Mouse (Mus musculus): Measurements from ENCODE around the gene Rrnad1. TPM values are rescaled to one million over a fixed set of nuclear protein-coding genes. Genes with fewer than 3 reads are reported as not detected.
"Not testable (repeated sequence)": the region's sequence is repeated elsewhere in the genome, so short reads cannot be mapped to it uniquely, and the experiment has no call there.

Rrnad1 gene
- polyA plus RNA-seq, 1 experiment from 2014 or later, result 21.1 TPM

DNA sequence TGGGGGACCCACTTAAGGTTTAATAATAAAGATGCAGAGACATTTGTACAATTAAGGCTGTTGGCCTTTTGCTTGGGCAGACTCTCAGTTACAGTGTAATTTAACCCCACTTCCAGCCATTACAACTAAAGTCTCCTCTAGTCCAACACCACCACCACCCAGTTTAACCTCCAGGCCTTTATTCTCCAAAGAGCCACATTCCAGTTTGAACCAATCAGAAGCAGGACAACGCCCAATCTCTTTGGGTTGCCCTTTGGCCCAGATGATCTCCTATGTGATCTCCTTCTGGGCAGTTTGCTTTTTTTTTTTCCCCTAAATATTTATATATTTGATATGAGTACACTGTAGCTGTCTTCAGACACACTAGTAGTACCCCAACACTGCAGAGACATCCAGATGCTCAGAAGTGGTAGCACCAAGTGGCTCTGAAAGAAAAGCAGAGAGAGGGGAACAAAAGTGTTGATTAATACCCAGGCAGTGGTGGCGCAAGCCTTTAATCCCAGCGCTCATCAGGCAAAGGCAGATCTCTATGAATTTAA is 37.1 kb downstream of the Rrnad1 start:
- 75% methylated on average over 3 of the region's 3 CpGs for WGBS
- no peak for ATAC-seq (ENCODE audit: insufficient number of reproducible peaks, insufficient read depth, low FRiP score, low TSS enrichment, low read depth)
- Histone ChIP-seq H3K9ac (no peak overlapping the region), H3K4me2 (no peak overlapping the region), H3K4me3 (no peak overlapping the region), H3K36me3 (no peaks in the 10 kb centered on the region), H3K27me3 (no peaks in the 10 kb centered on the region), H3K4me1 (no peaks in the 10 kb centered on the region), H3K9me3 (no peaks in the 10 kb centered on the region), H3K27ac (no peak overlapping the region)

GRCm38 (mm10) chr3:87891481-87891880 is 39.0 kb downstream of the Rrnad1 start:
- H3K27ac ChIP-seq, result no peak overlapping the region
- peaks cover 2% of the 10 kb centered on the region; the same call in 1 of the 2 replicates for H3K4me1 ChIP-seq
- H3K9ac ChIP-seq, result no peak overlapping the region
- H3K4me2 ChIP-seq, result no peak overlapping the region
- WGBS, result 51% methylated on average over 3 of the region's 3 CpGs
- H3K9me3 ChIP-seq, result no peaks in the 10 kb centered on the region
- no peaks in the 10 kb centered on the region for H3K27me3 ChIP-seq
- ATAC-seq (ENCODE audit: insufficient number of reproducible peaks, insufficient read depth, low FRiP score, low TSS enrichment, low read depth), result no peak
- H3K36me3 ChIP-seq, result no peaks in the 10 kb centered on the region
- no peak overlapping the region for H3K4me3 ChIP-seq

- not testable (repeated sequence) for ATAC-seq (ENCODE audit: insufficient number of reproducible peaks, insufficient read depth, low FRiP score, low TSS enrichment, low read depth); H3K27ac ChIP-seq
- WGBS, result 79% methylated on average over 4 of the region's 4 CpGs
Observed at GRCm38 (mm10) chr3:87887400-87887799, 43.1 kb downstream of the Rrnad1 start.

GRCm38 (mm10) chr3:87886416-87886815 is 44.1 kb downstream of the Rrnad1 start:
- 87% methylated on average over 6 of the region's 6 CpGs for WGBS
- no peaks in the 10 kb centered on the region for H3K27me3 ChIP-seq
- peak overlapping the region; percentile 99 for H3K4me3 ChIP-seq
- no peak for ATAC-seq (ENCODE audit: insufficient number of reproducible peaks, insufficient read depth, low FRiP score, low TSS enrichment, low read depth)
- 0 out of 2 replicates have a peak, but pooled peaks cover under 1% of the 10 kb centered on the region for H3K36me3 ChIP-seq
- peak overlapping the region; percentile 58 for H3K4me2 ChIP-seq
- no peaks in the 10 kb centered on the region for H3K9me3 ChIP-seq
- no peak overlapping the region for H3K9ac ChIP-seq
- H3K4me1 ChIP-seq, result peaks cover 22% of the 10 kb centered on the region
- no peak overlapping the region for H3K27ac ChIP-seq

More at GRCm38 (mm10) chr3:87887400-87887799, 43.1 kb downstream of the Rrnad1 start:
- H3K4me1 ChIP-seq, result peaks cover 22% of the 10 kb centered on the region
- H3K9me3 ChIP-seq, H3K36me3 ChIP-seq, H3K4me3 ChIP-seq, H3K27me3 ChIP-seq, H3K4me2 ChIP-seq, H3K9ac ChIP-seq: not testable (repeated sequence)

DNA sequence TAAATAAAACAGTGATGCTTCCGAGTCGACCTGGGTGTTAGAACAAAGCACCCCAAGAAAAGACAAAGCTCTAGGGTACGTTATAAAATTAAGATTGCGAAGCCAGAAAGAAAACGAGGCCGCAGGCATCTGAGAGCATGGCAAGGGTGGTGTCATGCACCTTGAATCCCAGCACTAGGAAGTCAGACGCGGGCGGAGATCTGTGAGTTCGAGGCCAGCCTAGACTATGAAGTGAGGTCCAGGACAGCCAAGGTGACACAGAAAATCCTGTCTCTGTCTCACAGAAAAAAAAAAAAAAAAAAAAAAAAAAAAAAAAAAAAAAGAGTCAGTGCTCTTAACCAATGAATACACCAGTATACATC is 44.5 kb downstream of the Rrnad1 start:
- no peak overlapping the region for H3K27ac ChIP-seq
- H3K9me3 ChIP-seq, result no peaks in the 10 kb centered on the region
- peak overlapping the region; percentile 58 for H3K4me2 ChIP-seq
- H3K4me1 ChIP-seq, result peaks cover 22% of the 10 kb centered on the region
- ATAC-seq (ENCODE audit: insufficient number of reproducible peaks, insufficient read depth, low FRiP score, low TSS enrichment, low read depth), result no peak
- WGBS, result 7% methylated on average over 10 of the region's 10 CpGs
- H3K36me3 ChIP-seq, result 0 out of 2 replicates have a peak, but pooled peaks cover 4% of the 10 kb centered on the region
- peak overlapping the region; percentile 68 for H3K9ac ChIP-seq
- H3K27me3 ChIP-seq, result no peaks in the 10 kb centered on the region
- peak overlapping the region; percentile 99 for H3K4me3 ChIP-seq

DNA sequence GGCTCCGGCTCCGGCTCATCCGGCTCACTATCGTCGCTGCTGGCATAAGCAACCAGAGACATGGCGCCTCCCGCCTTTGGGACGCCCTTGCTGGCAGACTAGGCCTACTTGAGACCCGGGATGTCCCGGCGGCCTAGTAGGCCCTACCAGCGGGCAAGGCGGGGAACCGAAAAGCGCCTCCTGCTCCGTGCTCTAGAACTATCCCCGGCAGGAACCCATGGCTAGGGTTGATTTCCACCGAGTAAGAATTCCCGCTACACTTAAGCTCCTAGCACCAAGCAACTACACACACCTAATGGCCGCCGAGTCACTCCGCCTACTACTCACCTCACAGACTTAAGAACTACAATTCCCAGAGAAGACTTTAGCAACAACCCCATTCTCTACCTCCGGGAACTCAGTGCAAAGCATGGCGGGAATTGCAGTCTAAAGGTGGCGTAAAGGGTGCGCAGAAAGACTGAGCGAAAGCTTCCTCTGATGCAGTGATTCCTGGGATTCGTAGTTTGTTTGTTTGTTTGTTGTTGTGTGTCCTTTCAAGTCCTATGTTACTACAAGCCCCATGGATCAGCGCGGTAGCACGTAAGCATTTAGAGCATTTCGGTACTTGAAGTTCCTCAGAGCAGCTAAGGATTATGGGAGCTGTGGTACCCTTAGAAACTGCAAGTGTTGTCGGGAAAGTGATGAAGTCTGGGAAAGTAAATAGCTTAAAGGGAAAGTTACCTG is 45.1 kb downstream of the Rrnad1 start, which contains the start of gene Prcc:
TSS of gene Prcc (minus strand) at position 328 of the 723 bp plus-strand sequence.
- H3K9ac ChIP-seq, result peak within 1 kb of the TSS; percentile 97
- H3K36me3 ChIP-seq, result peaks cover 7% of the 10 kb centered on the region
- no peaks in the 10 kb centered on the region for H3K27me3 ChIP-seq
- peak within 1 kb of the TSS; percentile 93 for H3K4me2 ChIP-seq
- peak; percentile 95 for ATAC-seq (ENCODE audit: insufficient number of reproducible peaks, insufficient read depth, low FRiP score, low TSS enrichment, low read depth)
- H3K27ac ChIP-seq, result peak within 1 kb of the TSS; percentile 90
- WGBS, result under 1% methylated on average over 33 of the region's 33 CpGs
- H3K4me1 ChIP-seq, result peaks cover 22% of the 10 kb centered on the region
- no peaks in the 10 kb centered on the region for H3K9me3 ChIP-seq
- peak within 1 kb of the TSS; percentile 99 for H3K4me3 ChIP-seq

GRCm38 (mm10) chr3:87884708-87885251 is 45.7 kb downstream of the Rrnad1 start:
- Histone ChIP-seq H3K36me3 (peaks cover 13% of the 10 kb centered on the region), H3K4me2 (peak overlapping the region; percentile 93), H3K27me3 (no peaks in the 10 kb centered on the region), H3K9me3 (no peaks in the 10 kb centered on the region), H3K27ac (peak overlapping the region; percentile 90), H3K4me1 (peaks cover 22% of the 10 kb centered on the region), H3K4me3 (peak overlapping the region; percentile 99), H3K9ac (peak overlapping the region; percentile 97)
- 0% methylated on average over 27 of the region's 28 CpGs for WGBS
- ATAC-seq (ENCODE audit: insufficient number of reproducible peaks, insufficient read depth, low FRiP score, low TSS enrichment, low read depth), result peak; percentile 15; the same call in 1 of the 2 replicates

- H3K4me1 ChIP-seq, result peaks cover 22% of the 10 kb centered on the region
- peak overlapping the region; percentile 90; the same call in 1 of the 2 replicates for H3K27ac ChIP-seq
- no peaks in the 10 kb centered on the region for H3K9me3 ChIP-seq
- WGBS, result 3% methylated on average over 3 of the region's 3 CpGs
- peak overlapping the region; percentile 97 for H3K9ac ChIP-seq
- peak overlapping the region; percentile 99 for H3K4me3 ChIP-seq
- no peak for ATAC-seq (ENCODE audit: insufficient number of reproducible peaks, insufficient read depth, low FRiP score, low TSS enrichment, low read depth)
- H3K36me3 ChIP-seq, result peaks cover 17% of the 10 kb centered on the region
- H3K4me2 ChIP-seq, result peak overlapping the region; percentile 93
- H3K27me3 ChIP-seq, result no peaks in the 10 kb centered on the region
Observed at GRCm38 (mm10) chr3:87884291-87884690, 46.2 kb downstream of the Rrnad1 start.

DNA sequence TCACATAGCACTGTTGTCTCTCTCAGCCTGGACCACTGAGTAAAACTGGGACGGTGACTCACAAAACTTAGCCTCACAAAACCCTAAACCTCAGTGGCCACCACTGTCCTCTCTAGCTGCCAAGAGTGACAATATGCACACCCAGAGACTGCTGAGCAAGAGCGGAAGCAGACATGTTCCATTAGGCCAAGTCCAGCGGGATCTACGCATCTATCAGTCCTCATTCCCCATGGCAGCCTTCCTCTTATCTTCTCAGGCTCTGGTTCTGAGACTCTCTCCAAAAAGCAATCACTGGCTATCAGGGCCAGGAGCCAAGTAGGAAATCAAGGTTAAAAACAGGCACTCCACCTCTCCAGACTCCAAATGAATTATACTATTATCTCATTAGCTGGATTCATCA is 52.8 kb downstream of the Rrnad1 start:
- no peak overlapping the region for H3K4me3 ChIP-seq
- no peak overlapping the region for H3K4me2 ChIP-seq
- H3K27me3 ChIP-seq, result no peaks in the 10 kb centered on the region
- H3K4me1 ChIP-seq, result no peaks in the 10 kb centered on the region
- 97% methylated on average over 4 of the region's 4 CpGs for WGBS
- ATAC-seq (ENCODE audit: insufficient number of reproducible peaks, insufficient read depth, low FRiP score, low TSS enrichment, low read depth), result no peak
- H3K9ac ChIP-seq, result no peak overlapping the region
- peaks cover 40% of the 10 kb centered on the region for H3K36me3 ChIP-seq
- H3K9me3 ChIP-seq, result no peaks in the 10 kb centered on the region
- H3K27ac ChIP-seq, result no peak overlapping the region

Other genes with a start within 250 kb of the Rrnad1 start
- 0.34 and 0.99 TPM in 2 replicates for gene Lrrc71, start 182.1 kb downstream of the Rrnad1 start, polyA plus RNA-seq (2015; fragmentation: Nextera tagmentation; extraction: Ambion mirVana)
- gene Ntrk1, start 135.6 kb downstream of the Rrnad1 start, polyA plus RNA-seq (2015; fragmentation: Nextera tagmentation; extraction: Ambion mirVana), result 1.8 TPM in 2 replicates
- 0.78 and 0.80 TPM in 2 replicates for gene Insrr, start 133.8 kb downstream of the Rrnad1 start, polyA plus RNA-seq (2015; fragmentation: Nextera tagmentation; extraction: Ambion mirVana)
- gene Pear1, start 106.4 kb downstream of the Rrnad1 start, polyA plus RNA-seq (2015; fragmentation: Nextera tagmentation; extraction: Ambion mirVana), result 12.5 and 15.6 TPM in 2 replicates
- not detected in 2 replicates for gene Sh2d2a, start 84.0 kb downstream of the Rrnad1 start, polyA plus RNA-seq (2015; fragmentation: Nextera tagmentation; extraction: Ambion mirVana)
- gene Prcc, start 45.1 kb downstream of the Rrnad1 start, polyA plus RNA-seq (2015; fragmentation: Nextera tagmentation; extraction: Ambion mirVana), result 14.4 and 17.7 TPM in 2 replicates
- 180 and 260 TPM in 2 replicates for gene Hdgf, start 24.4 kb downstream of the Rrnad1 start, polyA plus RNA-seq (2015; fragmentation: Nextera tagmentation; extraction: Ambion mirVana)
- 80.1 and 84.0 TPM in 2 replicates for gene Mrpl24, start 11.2 kb downstream of the Rrnad1 start, polyA plus RNA-seq (2015; fragmentation: Nextera tagmentation; extraction: Ambion mirVana)
- gene Isg20l2, start 403 bp downstream of the Rrnad1 start, polyA plus RNA-seq (2015; fragmentation: Nextera tagmentation; extraction: Ambion mirVana), result 69.0 and 74.3 TPM in 2 replicates
- gene Crabp2, start 17.9 kb upstream of the Rrnad1 start, polyA plus RNA-seq (2015; fragmentation: Nextera tagmentation; extraction: Ambion mirVana), result 345 and 370 TPM in 2 replicates
- 13.8 and 17.7 TPM in 2 replicates for gene Nes, start 40.4 kb upstream of the Rrnad1 start, polyA plus RNA-seq (2015; fragmentation: Nextera tagmentation; extraction: Ambion mirVana)
- 0.39 and 0.53 TPM in 2 replicates for gene Bcan, start 69.5 kb upstream of the Rrnad1 start, polyA plus RNA-seq (2015; fragmentation: Nextera tagmentation; extraction: Ambion mirVana)
- gene Hapln2, start 96.9 kb upstream of the Rrnad1 start, polyA plus RNA-seq (2015; fragmentation: Nextera tagmentation; extraction: Ambion mirVana), result 0.15 TPM in 1 of 2 replicates, not detected in the other
- 34.0 and 38.5 TPM in 2 replicates for gene Gpatch4, start 112.4 kb upstream of the Rrnad1 start, polyA plus RNA-seq (2015; fragmentation: Nextera tagmentation; extraction: Ambion mirVana)
- gene Naxe, start 127.8 kb upstream of the Rrnad1 start, polyA plus RNA-seq (2015; fragmentation: Nextera tagmentation; extraction: Ambion mirVana), result 208 and 210 TPM in 2 replicates
- gene Ttc24, start 147.6 kb upstream of the Rrnad1 start, polyA plus RNA-seq (2015; fragmentation: Nextera tagmentation; extraction: Ambion mirVana), result 0.11 and 0.19 TPM in 2 replicates
- gene Iqgap3, start 151.3 kb upstream of the Rrnad1 start, polyA plus RNA-seq (2015; fragmentation: Nextera tagmentation; extraction: Ambion mirVana), result 20.1 and 22.8 TPM in 2 replicates
- gene Mef2d, start 211.7 kb upstream of the Rrnad1 start, polyA plus RNA-seq (2015; fragmentation: Nextera tagmentation; extraction: Ambion mirVana), result 18.1 and 18.2 TPM in 2 replicates